Mouse (Mus musculus) E14TG2a.4 (cell line): ENCODE measurements around the gene Hinfp.

ENCODE experiments used
- CTCF ChIP-seq: conservative IDR thresholded peaks from 2 replicates; pipeline ENCODE4 v1.5.1; 2014; ENCODE audit warnings: low read length
- NANOG ChIP-seq: IDR thresholded peaks from 2 replicates; pipeline ENCODE4 v1.6.1; 2014; ENCODE audit warnings: borderline replicate concordance, low read length, mixed read lengths
- POU5F1 ChIP-seq: IDR thresholded peaks from 2 replicates; pipeline ENCODE4 v1.6.1; 2014; ENCODE audit warnings: low read length, borderline replicate concordance

DNA sequence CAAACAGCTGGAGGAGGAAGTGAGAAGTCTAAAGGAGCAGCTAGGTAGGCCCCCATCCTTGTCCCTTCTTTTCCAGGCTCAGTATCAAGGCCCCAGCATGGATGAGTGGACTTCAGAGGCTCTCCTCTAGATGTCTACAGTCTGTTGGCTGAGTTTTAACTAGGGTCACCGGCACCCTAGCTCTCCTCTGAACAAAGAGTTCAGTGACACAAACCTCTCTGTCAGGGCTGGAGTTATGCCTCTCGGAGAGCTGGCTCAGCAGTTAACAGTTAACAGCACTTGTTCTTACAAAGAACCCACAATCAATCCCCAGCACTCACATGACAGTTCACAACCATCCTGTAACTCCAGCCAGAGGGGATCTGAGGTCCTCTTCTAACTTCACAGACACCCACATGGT, 61.9 kb downstream of the Hinfp start:
- TF ChIP-seq CTCF (no peak), NANOG (no peak), POU5F1 (no peak)
